Mouse (Mus musculus) embryonic facial prominence, embryonic 13.5 days (tissue): ENCODE measurements around the gene Fbxl13. TPM values are rescaled to one million over a fixed set of nuclear protein-coding genes. Genes with fewer than 3 reads are reported as not detected.
"Not testable (repeated sequence)": the region's sequence is repeated elsewhere in the genome, so short reads cannot be mapped to it uniquely, and the experiment has no call there.

Source experiments
- ATAC-seq: fragments of 200-750 bp; cut with Nextera tagmentation; 2 replicates; pipeline ENCODE4 v1.8.0; 2017; ENCODE audit warnings: low read depth; ENCODE audit not compliant: insufficient number of reproducible peaks, insufficient read depth, low FRiP score, low TSS enrichment
- H3K27ac ChIP-seq: fragments of 300-500 bp; sonication (generic); 2 replicates; pipeline ENCODE4 v1.5.1; 2015; ENCODE audit warnings: moderate library complexity, mild to moderate bottlenecking, inconsistent platforms
- H3K27me3 ChIP-seq: fragments of 300-500 bp; sonication (generic); 2 replicates; pipeline ENCODE4 v1.6.1; 2015; ENCODE audit warnings: mild to moderate bottlenecking, inconsistent platforms
- H3K36me3 ChIP-seq: fragments of 300-500 bp; sonication (generic); 2 replicates; pipeline ENCODE4 v1.6.1; 2015; ENCODE audit warnings: mild to moderate bottlenecking, inconsistent platforms
- H3K4me1 ChIP-seq: fragments of 300-500 bp; sonication (generic); 2 replicates; pipeline ENCODE4 v1.6.1; 2015; ENCODE audit warnings: inconsistent platforms
- H3K4me2 ChIP-seq: fragments of 300-500 bp; sonication (generic); 2 replicates; pipeline ENCODE4 v1.6.1; 2015; ENCODE audit warnings: moderate library complexity, mild to moderate bottlenecking, inconsistent platforms
- H3K4me3 ChIP-seq: fragments of 300-500 bp; sonication (generic); 2 replicates; pipeline ENCODE4 v1.5.1; 2015; ENCODE audit warnings: mild to moderate bottlenecking, inconsistent platforms
- H3K9ac ChIP-seq: fragments of 300-500 bp; sonication (generic); 2 replicates; pipeline ENCODE4 v1.6.1; 2015; ENCODE audit warnings: mild to moderate bottlenecking, inconsistent platforms
- H3K9me3 ChIP-seq: fragments of 300-500 bp; sonication (generic); 2 replicates; pipeline ENCODE4 v1.6.1; 2016; ENCODE audit warnings: inconsistent platforms
- WGBS: fragments of 180-500 bp; shearing (Covaris S2); methylation state at CpG from one replicate; pipeline ENCODE4 v1.1.7; 2015; ENCODE audit warnings: mixed read lengths; 5-methylcytosine and 5-hydroxymethylcytosine counted together
- polyA plus RNA-seq: library from polyadenylated mRNA; unstranded; fragments of >200 nt; fragmentation: Nextera tagmentation; extraction: Ambion mirVana; gene quantifications from 2 replicates; pipeline ENCODE4 v1.2.1, GENCODE M21; 2015

The Fbxl13 gene
- polyA plus RNA-seq, 1 experiment from 2014 or later: 0.14 TPM

DNA sequence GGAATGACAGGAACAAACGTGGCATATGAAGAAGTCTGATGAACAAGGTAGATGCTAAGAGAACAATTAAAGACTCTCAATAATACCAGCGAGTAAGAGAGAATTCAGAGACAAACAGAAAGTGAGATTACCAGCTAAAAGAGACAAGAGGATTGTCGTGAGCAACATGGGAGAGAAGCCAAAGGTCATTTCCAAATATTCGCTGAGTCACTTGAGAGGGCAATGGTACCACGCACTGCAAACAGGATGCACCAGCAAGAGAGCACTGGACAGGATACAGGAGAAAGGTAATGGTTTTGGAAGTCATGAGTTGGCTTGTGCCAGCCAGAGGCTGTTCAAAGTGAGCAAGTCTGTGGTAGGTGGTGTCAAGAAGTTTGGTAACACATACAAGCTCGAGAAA is 39.5 kb downstream of the Fbxl13 start:
- ATAC-seq: no peak
- no peak overlapping the region for H3K9ac ChIP-seq
- H3K9me3 ChIP-seq: no peaks in the 10 kb centered on the region
- no peaks in the 10 kb centered on the region for H3K36me3 ChIP-seq
- peaks cover 6% of the 10 kb centered on the region for H3K4me1 ChIP-seq
- no peak overlapping the region for H3K4me2 ChIP-seq
- H3K4me3 ChIP-seq: no peak overlapping the region
- no peaks in the 10 kb centered on the region for H3K27me3 ChIP-seq
- H3K27ac ChIP-seq: no peak overlapping the region
- 73% methylated on average over 6 of the region's 6 CpGs for WGBS

GRCm38 (mm10) chr5:21599961-21600360 is 45.5 kb downstream of the Fbxl13 start:
- H3K27me3 ChIP-seq: no peaks in the 10 kb centered on the region
- ATAC-seq: no peak
- H3K4me1 ChIP-seq: no peaks in the 10 kb centered on the region
- no peaks in the 10 kb centered on the region for H3K9me3 ChIP-seq
- no peak overlapping the region for H3K9ac ChIP-seq
- no peak overlapping the region for H3K4me2 ChIP-seq
- no peak overlapping the region for H3K4me3 ChIP-seq
- no peak overlapping the region for H3K27ac ChIP-seq
- WGBS: 90% methylated on average over 4 of the region's 4 CpGs
- H3K36me3 ChIP-seq: no peaks in the 10 kb centered on the region

DNA sequence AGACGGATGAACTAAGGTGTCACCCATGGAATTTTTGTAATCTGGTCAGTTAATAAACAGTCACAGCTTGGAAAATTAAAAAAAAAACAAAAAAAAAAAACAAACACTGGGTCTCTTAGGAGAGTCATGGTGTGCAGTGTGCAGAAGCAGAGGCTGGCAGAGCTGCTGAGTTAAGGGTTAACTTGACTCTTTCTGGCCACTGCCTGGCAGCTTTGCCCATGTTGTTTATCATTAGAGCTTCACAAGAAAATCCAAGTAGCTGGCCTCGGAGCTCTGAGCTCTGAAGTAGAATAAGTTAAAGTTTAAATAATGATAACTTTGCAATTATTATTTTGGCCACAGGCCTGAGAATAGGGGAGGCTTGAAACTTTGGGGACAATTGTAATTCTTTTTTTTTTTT is 45.9 kb downstream of the Fbxl13 start:
- not testable (repeated sequence) for H3K27me3 ChIP-seq, H3K9ac ChIP-seq, H3K27ac ChIP-seq, ATAC-seq, H3K9me3 ChIP-seq, H3K4me1 ChIP-seq, H3K4me3 ChIP-seq, H3K36me3 ChIP-seq, H3K4me2 ChIP-seq
- WGBS: 73% methylated on average over 2 of the region's 2 CpGs

DNA sequence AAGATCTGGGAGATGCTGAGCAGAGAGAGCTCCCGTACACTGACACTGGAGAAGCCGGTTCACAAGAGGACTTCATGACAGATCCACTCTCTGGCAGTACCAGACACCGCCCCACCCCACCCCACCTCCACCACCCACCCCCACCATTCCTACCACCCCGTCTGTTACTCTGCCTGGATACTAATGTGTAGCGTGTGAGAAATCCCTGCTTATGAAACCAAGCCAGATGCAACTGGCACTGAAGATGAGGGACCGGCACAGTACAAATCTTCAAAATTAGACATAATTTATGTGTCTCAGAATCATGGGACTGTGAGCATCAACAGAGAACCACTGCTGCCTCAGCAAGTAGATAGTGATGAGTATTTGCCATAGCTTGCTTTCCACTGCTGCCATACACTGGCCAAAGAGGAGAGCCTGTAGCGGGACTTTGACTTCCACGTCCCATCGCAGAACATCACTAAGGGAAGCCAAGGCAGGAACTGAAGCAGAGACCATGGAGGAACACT is 52.2 kb downstream of the Fbxl13 start:
- Histone ChIP-seq H3K27ac (no peak overlapping the region), H3K9me3 (no peaks in the 10 kb centered on the region), H3K36me3 (no peaks in the 10 kb centered on the region), H3K4me3 (no peak overlapping the region), H3K4me2 (no peak overlapping the region), H3K4me1 (peaks cover 12% of the 10 kb centered on the region), H3K9ac (no peak overlapping the region), H3K27me3 (no peaks in the 10 kb centered on the region)
- ATAC-seq: no peak; the same call in 1 of the 2 replicates
- 72% methylated on average over 9 of the region's 9 CpGs for WGBS

DNA sequence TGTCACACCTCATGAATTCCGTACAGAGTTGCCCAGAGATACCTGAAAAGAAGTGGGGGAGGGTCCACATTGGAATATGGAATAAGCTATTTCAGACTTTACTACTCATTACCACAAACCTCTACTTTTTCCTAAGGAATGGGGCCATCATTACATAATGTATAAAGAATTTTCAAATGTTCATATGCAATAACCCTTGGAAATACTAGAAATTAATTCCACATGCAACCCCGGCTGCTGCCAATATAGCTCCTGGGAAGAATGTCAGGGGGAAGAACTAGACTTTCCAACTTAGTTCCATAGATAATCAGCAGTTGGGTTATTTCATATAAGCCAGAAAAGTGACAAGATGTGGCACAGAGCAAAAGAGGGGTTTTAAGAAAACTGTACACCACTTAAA is 53.3 kb downstream of the Fbxl13 start:
- no peaks in the 10 kb centered on the region for H3K9me3 ChIP-seq
- peaks cover 12% of the 10 kb centered on the region for H3K4me1 ChIP-seq
- H3K27ac ChIP-seq: no peak overlapping the region
- no peak overlapping the region for H3K4me2 ChIP-seq
- WGBS: 49% methylated on average over 2 of the region's 2 CpGs
- no peak for ATAC-seq
- no peaks in the 10 kb centered on the region for H3K36me3 ChIP-seq
- no peaks in the 10 kb centered on the region for H3K27me3 ChIP-seq
- H3K4me3 ChIP-seq: no peak overlapping the region
- no peak overlapping the region for H3K9ac ChIP-seq

DNA sequence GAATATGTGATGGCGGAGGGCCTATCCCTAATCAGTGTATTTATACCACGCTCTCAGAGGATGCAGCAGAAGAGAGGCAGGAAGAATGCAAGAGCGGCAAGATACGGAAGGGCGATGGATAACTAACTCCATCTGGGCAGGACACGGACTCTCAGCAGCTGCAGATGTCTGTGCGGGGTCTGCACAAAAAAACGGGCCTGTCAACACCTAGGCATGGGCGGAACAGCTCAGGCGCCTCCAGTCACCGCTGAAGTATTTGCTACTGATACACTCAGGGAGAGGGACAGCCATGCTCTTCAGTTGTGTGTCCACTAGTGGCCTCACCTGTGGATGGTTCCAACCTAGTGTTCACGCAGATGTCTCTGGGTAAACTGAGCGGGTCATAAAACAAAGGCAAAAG is 57.2 kb downstream of the Fbxl13 start:
- Histone ChIP-seq H3K27me3 (no peaks in the 10 kb centered on the region), H3K27ac (no peak overlapping the region), H3K9ac (no peak overlapping the region), H3K4me1 (peaks cover 12% of the 10 kb centered on the region), H3K9me3 (no peaks in the 10 kb centered on the region), H3K4me3 (no peak overlapping the region), H3K36me3 (no peaks in the 10 kb centered on the region), H3K4me2 (no peak overlapping the region)
- no peak for ATAC-seq
- whole genome bisulfite sequencing: 67% methylated on average over 13 of the region's 13 CpGs

- Histone ChIP-seq H3K36me3 (no peaks in the 10 kb centered on the region), H3K27ac (no peak overlapping the region), H3K9ac (no peak overlapping the region), H3K4me1 (peaks cover 9% of the 10 kb centered on the region), H3K9me3 (no peaks in the 10 kb centered on the region), H3K4me2 (no peak overlapping the region), H3K27me3 (no peaks in the 10 kb centered on the region), H3K4me3 (no peak overlapping the region)
- ATAC-seq: no peak
- WGBS: 77% methylated on average over 7 of the region's 7 CpGs
These were observed 57.8 kb downstream of the Fbxl13 start for GRCm38 (mm10) chr5:21587683-21588082.

- H3K4me1 ChIP-seq: peaks cover under 1% of the 10 kb centered on the region; the same call in 1 of the 2 replicates
- WGBS: 51% methylated on average over 6 of the region's 6 CpGs
- H3K4me3 ChIP-seq: no peak overlapping the region
- no peak overlapping the region for H3K4me2 ChIP-seq
- ATAC-seq: no peak
- H3K27me3 ChIP-seq: no peaks in the 10 kb centered on the region
- no peaks in the 10 kb centered on the region for H3K9me3 ChIP-seq
- H3K27ac ChIP-seq: no peak overlapping the region
- no peak overlapping the region for H3K9ac ChIP-seq
- no peaks in the 10 kb centered on the region for H3K36me3 ChIP-seq
These were observed 58.7 kb downstream of the Fbxl13 start for GRCm38 (mm10) chr5:21586763-21587162.

- no peaks in the 10 kb centered on the region for H3K4me1 ChIP-seq
- H3K9ac ChIP-seq: no peak overlapping the region
- no peak overlapping the region for H3K27ac ChIP-seq
- H3K4me2 ChIP-seq: no peak overlapping the region
- WGBS: 86% methylated on average over 3 of the region's 3 CpGs
- H3K36me3 ChIP-seq: peaks cover 20% of the 10 kb centered on the region
- no peak for ATAC-seq
- no peak overlapping the region for H3K4me3 ChIP-seq
- H3K27me3 ChIP-seq: no peaks in the 10 kb centered on the region
- H3K9me3 ChIP-seq: no peaks in the 10 kb centered on the region
These were observed 67.3 kb downstream of the Fbxl13 start for GRCm38 (mm10) chr5:21578136-21578535.

DNA sequence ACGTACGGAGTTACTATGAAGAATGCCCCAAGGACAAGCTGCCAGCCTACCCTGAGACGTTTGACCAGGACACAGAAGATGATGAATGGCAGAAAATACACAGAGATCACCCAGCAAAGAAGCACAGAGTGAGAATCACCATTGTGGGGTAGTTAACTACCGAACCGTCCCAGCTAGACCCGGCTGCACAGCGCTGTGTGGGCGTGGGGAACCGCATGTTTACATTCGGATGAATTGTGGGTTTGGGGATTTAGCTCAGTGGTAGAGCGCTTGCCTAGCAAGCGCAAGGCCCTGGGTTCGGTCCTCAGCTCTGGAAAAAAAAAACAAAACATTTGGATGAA is 70.3 kb downstream of the Fbxl13 start:
- no peaks in the 10 kb centered on the region for H3K27me3 ChIP-seq
- no peak overlapping the region for H3K4me2 ChIP-seq
- H3K4me1 ChIP-seq: no peaks in the 10 kb centered on the region
- no peak overlapping the region for H3K27ac ChIP-seq
- H3K36me3 ChIP-seq: peaks cover 41% of the 10 kb centered on the region
- WGBS: 75% methylated on average over 13 of the region's 13 CpGs
- H3K9ac ChIP-seq: no peak overlapping the region
- H3K4me3 ChIP-seq: no peak overlapping the region
- H3K9me3 ChIP-seq: no peaks in the 10 kb centered on the region
- no peak for ATAC-seq

- 70% methylated on average over 21 of the region's 21 CpGs for WGBS
- ATAC-seq: no peak
- H3K27me3 ChIP-seq: no peaks in the 10 kb centered on the region
- H3K4me2 ChIP-seq: no peak overlapping the region
- H3K9me3 ChIP-seq: no peaks in the 10 kb centered on the region
- no peak overlapping the region for H3K27ac ChIP-seq
- no peaks in the 10 kb centered on the region for H3K4me1 ChIP-seq
- H3K36me3 ChIP-seq: peaks cover 47% of the 10 kb centered on the region
- H3K4me3 ChIP-seq: no peak overlapping the region
- no peak overlapping the region for H3K9ac ChIP-seq
These were observed 70.8 kb downstream of the Fbxl13 start for GRCm38 (mm10) chr5:21574386-21575209.

DNA sequence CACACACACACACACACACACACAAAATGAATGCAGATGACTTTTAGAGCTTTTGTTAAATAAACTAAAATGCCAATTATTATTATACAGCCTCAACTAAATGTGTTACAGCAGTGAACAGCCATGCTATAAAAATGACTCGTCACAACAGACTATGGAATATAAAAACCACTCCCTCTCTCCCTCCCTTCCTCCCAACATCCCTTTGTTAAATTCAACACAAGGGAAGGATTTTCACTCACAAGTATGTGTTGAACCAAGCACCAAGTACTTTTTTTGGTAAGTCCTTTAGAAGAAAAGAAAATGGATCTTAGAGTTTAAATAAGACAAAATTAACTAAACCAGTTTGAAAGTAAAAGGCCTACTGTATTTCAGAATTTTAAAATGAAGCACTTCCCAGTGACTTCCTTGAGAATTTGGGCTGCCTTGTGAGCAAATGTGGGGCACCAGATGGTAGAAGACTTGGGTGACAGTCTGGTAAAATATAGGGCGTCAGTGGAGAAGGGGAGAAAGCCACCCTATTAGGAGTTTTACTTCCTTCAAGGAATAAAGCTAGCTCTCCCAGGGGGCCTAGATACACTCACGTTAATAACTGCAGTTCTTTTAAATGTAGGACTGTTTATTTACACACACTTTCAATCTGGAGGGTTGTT is 72.5 kb downstream of the Fbxl13 start:
- Histone ChIP-seq H3K9me3 (no peaks in the 10 kb centered on the region), H3K4me1 (no peaks in the 10 kb centered on the region), H3K9ac (no peak overlapping the region), H3K36me3 (peaks cover 59% of the 10 kb centered on the region), H3K27me3 (no peaks in the 10 kb centered on the region), H3K27ac (no peak overlapping the region), H3K4me2 (no peak overlapping the region), H3K4me3 (no peak overlapping the region)
- ATAC-seq: no peak
- WGBS: 62% methylated on average over 3 of the region's 3 CpGs
